Mouse (Mus musculus): Measurements from ENCODE around the gene Alg9.

DNA sequence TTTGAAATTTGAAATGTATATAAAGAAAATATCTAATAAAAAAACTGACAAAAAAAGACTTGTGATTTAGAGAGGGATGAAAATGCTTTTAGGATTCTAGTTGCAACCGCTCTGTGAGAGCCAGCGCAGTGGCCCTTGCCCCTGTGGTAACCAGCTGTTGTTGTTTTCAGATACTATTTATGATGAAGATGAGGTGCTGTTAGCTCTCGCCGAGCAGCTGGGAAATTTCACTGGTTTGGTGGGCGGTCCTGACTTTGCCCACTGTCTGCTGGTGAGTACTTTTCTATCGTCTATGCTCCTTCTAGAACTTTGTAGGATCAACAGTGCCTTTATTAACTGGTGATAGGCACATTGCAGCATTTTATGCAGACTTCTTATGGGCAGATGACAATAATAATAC is 83.9 kb downstream of the Alg9 start:
- TF ChIP-seq CTCF (IDR thresholded peaks at IDR 0.05; ENCODE audit: control insufficient read depth, insufficient read depth, insufficient read length) = no peak
- no peak for TF ChIP-seq MYOD1 (IDR thresholded peaks at IDR 0.05; ENCODE audit: control insufficient read depth, insufficient read length, low read depth)
- no peak for TF ChIP-seq MAX (IDR thresholded peaks at IDR 0.05)
- no peak for TF ChIP-seq MYOG (IDR thresholded peaks at IDR 0.05; ENCODE audit: control insufficient read depth, extremely low read depth, insufficient read length)
- no peak for TF ChIP-seq USF1 (IDR thresholded peaks at IDR 0.05; ENCODE audit: low read depth)
- no peak for TF ChIP-seq FOSL1 (IDR thresholded peaks at IDR 0.05; ENCODE audit: insufficient read depth, low read length, poor library complexity, severe bottlenecking)

Data from C2C12 (cell line).